Mouse (Mus musculus) adrenal gland, postnatal 25 days (tissue): ENCODE measurements around the gene Sprr2b. TPM values are rescaled to one million over a fixed set of nuclear protein-coding genes. Genes with fewer than 3 reads are reported as not detected.
"Not testable (repeated sequence)": the region's sequence is repeated elsewhere in the genome, so short reads cannot be mapped to it uniquely, and the experiment has no call there.

Source experiments
- DNase-seq: peaks from one replicate; pipeline ENCODE4 v3.0.0; 2021; ENCODE audit warnings: mixed read lengths
- long read RNA-seq: library from polyadenylated mRNA; stranded (forward); transcript quantifications from one replicate; pipeline ENCODE4 v2.0.0, GENCODE M21; 2021
- total RNA-seq: library from RNA; stranded (reverse); gene quantifications from 2 replicates; pipeline ENCODE4 v1.2.3, GENCODE M21; 2021

Sprr2b gene
- total RNA-seq = not detected in 2 replicates
- long read RNA-seq = 0 reads

GRCm38 (mm10) chr3:92316320-92316719, at the start of gene Sprr2b:
Sprr2b (plus strand) TSS chr3:92316620.
- DNase-seq = no peak

GRCm38 (mm10) chr3:92271414-92271985, 44.9 kb upstream of the Sprr2b start:
- not testable (repeated sequence) for DNase-seq

- not testable (repeated sequence) for DNase-seq
Measured at GRCm38 (mm10) chr3:92273504-92273903, 42.9 kb upstream of the Sprr2b start.

- DNase-seq = not testable (repeated sequence)
Measured at GRCm38 (mm10) chr3:92274018-92274417, 42.4 kb upstream of the Sprr2b start.

GRCm38 (mm10) chr3:92279663-92280062, 36.8 kb upstream of the Sprr2b start:
- DNase-seq = not testable (repeated sequence)

- DNase-seq = not testable (repeated sequence)
Measured at GRCm38 (mm10) chr3:92280963-92281606, 35.3 kb upstream of the Sprr2b start.

GRCm38 (mm10) chr3:92285101-92285500, 31.3 kb upstream of the Sprr2b start, which contains the start of gene Sprr2a3:
Sprr2a3 (plus strand) TSS chr3:92285417.
- not testable (repeated sequence) for DNase-seq

GRCm38 (mm10) chr3:92288489-92288888, 27.9 kb upstream of the Sprr2b start:
- DNase-seq = not testable (repeated sequence)

GRCm38 (mm10) chr3:92307406-92307805, 9.0 kb upstream of the Sprr2b start:
- DNase-seq = no peak

GRCm38 (mm10) chr3:92317384-92317783, 964 bp downstream of the Sprr2b start:
- DNase-seq = no peak

GRCm38 (mm10) chr3:92336278-92336677, 19.9 kb downstream of the Sprr2b start:
- no peak for DNase-seq

GRCm38 (mm10) chr3:92338840-92339239, 22.4 kb downstream of the Sprr2b start, which contains the start of gene Sprr2d:
Sprr2d (plus strand) TSS chr3:92339140.
- DNase-seq = no peak

GRCm38 (mm10) chr3:92351843-92352242, 35.4 kb downstream of the Sprr2b start, which contains the start of gene Sprr2e:
Sprr2e (plus strand) TSS chr3:92352143.
- DNase-seq = no peak

GRCm38 (mm10) chr3:92361619-92362018, 45.2 kb downstream of the Sprr2b start:
- no peak for DNase-seq

GRCm38 (mm10) chr3:92364887-92365286, 48.5 kb downstream of the Sprr2b start, which contains the start of gene Sprr2f:
Sprr2f (plus strand) TSS chr3:92365187.
- no peak for DNase-seq

Other genes starting within 250 kb of the Sprr2b start
- gene Lor, start 233.5 kb upstream of the Sprr2b start, total RNA-seq = 0.18 and 0.52 TPM in 2 replicates
- gene Prr9, start 192.7 kb upstream of the Sprr2b start, total RNA-seq = not detected in 2 replicates
- gene Lelp1, start 173.9 kb upstream of the Sprr2b start, total RNA-seq = not detected in 2 replicates
- gene Sprr2a1, start 100.8 kb upstream of the Sprr2b start, total RNA-seq = not detected in 2 replicates
- not detected in 2 replicates for gene Sprr2a2, start 100.7 kb upstream of the Sprr2b start, total RNA-seq
- gene Sprr2a3, start 31.2 kb upstream of the Sprr2b start, total RNA-seq = not detected in 2 replicates
- gene Sprr2d, start 22.5 kb downstream of the Sprr2b start, total RNA-seq = not detected in 2 replicates
- not detected in 2 replicates for gene Sprr2e, start 35.5 kb downstream of the Sprr2b start, total RNA-seq
- gene Sprr2f, start 48.6 kb downstream of the Sprr2b start, total RNA-seq = not detected in 2 replicates
- not detected in 2 replicates for gene Sprr2h, start 69.1 kb downstream of the Sprr2b start, total RNA-seq
- not detected in 2 replicates for gene Sprr2i, start 91.4 kb downstream of the Sprr2b start, total RNA-seq
- gene Sprr2j-ps, start 101.5 kb downstream of the Sprr2b start, total RNA-seq = not detected in 2 replicates
- gene Gm9774, start 112.8 kb downstream of the Sprr2b start, total RNA-seq = 4.2 and 25.6 TPM in 2 replicates
- gene Sprr2k, start 116.0 kb downstream of the Sprr2b start, total RNA-seq = not detected in 2 replicates
- not detected in 2 replicates for gene Sprr1b, start 122.2 kb downstream of the Sprr2b start, total RNA-seq
- not detected in 2 replicates for gene Sprr3, start 142.1 kb downstream of the Sprr2b start, total RNA-seq
- gene Sprr1a, start 169.3 kb downstream of the Sprr2b start, total RNA-seq = not detected in 2 replicates
- not detected in 2 replicates for gene Sprr4, start 183.9 kb downstream of the Sprr2b start, total RNA-seq
- not detected in 2 replicates for gene 2310046K23Rik, start 217.9 kb downstream of the Sprr2b start, total RNA-seq